Mouse (Mus musculus) heart, postnatal 4 days (tissue): ENCODE data around the gene Rhbdl1. TPM values are rescaled to one million over a fixed set of nuclear protein-coding genes. Genes with fewer than 3 reads are reported as not detected.
A peak's percentile ranks its signal among the peaks of the same experiment; 100 is the strongest.

Source experiments
- DNase-seq: peaks from one replicate; pipeline ENCODE4 v3.0.0; 2021
- total RNA-seq, 2 experiments: library from RNA; stranded (reverse); gene quantifications; 2 replicates each; pipeline ENCODE4 v1.2.3; 2021

Rhbdl1 gene
- total RNA-seq, 2 experiments from 2014 or later = 2.0 to 2.5 TPM

DNA sequence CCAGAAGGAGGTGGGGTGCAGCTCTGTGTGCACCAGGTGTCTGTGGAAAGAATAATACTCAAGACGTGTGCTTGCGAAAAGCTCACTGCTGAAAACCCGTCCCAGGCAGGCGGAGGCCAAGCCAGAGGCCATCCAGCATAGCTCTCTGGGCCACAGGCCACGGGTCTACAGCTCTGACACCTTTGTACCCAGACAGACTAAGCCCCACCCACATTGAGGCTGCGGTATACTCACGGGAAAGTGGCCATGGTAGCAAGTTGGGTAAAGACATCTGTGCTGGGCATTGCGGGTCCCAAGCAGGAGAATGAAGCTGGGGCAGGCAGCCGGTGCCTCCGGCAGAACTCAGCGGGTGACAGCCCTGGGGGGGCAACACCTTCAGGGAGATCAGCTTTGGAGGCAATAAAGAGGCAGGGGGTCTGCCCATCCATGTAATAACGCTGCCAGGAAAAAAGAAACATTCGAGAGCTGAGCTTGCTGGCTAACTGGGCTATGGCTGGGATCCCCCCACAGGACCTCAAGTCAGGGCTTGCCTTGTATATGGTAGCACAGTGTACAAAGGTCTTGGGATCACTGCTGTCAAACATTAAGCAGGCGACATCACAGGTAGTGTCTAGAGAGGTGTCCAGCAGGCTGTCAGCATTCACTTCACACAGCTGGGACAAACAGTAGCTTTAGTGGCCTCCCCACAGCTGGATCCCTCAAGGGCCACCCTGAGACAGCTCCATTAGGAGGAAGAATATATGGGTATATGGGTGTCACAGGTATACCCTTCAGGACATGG, 2.5 kb upstream of the Rhbdl1 start:
- DNase-seq = no peak

GRCm38 (mm10) chr17:25838904-25839303, 1.8 kb upstream of the Rhbdl1 start:
- DNase-seq = no peak

DNA sequence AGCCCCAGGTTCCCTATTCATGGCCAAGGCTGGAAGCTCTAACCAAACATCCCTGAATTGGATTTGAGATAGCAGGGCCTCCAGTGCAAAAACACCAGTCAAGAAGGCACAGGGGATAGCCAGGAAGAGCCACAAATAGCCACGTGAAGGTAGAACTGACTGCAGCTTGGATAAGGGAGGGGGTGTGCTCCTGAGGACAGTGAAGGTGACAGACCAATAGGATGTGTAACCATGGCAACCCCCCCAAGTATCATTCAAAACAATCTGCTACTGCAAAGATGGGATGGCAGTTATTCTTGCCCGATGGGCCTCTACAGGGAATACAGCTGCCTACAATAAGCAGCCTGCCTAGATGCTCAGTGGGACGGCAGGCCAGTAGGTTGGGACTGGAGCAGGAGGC, 438 bp upstream of the Rhbdl1 start:
- no peak for DNase-seq

- DNase-seq = no peak
Measured at GRCm38 (mm10) chr17:25836397-25837075, 559 bp downstream of the Rhbdl1 start.

DNA sequence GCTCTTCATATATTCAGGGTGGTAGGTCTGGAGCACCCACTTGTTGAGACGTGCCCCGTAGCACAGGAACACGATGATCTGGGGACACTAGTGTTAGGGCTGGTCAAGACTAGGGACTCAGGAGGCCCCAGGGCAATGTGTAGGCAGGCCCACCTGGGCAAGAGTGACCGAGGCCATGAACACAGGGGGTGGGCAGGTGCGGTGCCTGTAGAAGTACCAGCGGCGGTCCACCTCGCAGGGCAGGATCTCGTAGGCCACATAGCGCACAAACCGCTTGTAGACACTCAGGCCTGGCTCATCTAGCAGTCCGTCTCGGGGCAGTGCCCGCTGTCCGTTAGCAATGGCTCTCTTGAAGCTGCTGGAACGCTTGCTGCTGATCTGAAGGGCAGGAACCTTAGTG, 1.3 kb downstream of the Rhbdl1 start:
- no peak for DNase-seq

DNA sequence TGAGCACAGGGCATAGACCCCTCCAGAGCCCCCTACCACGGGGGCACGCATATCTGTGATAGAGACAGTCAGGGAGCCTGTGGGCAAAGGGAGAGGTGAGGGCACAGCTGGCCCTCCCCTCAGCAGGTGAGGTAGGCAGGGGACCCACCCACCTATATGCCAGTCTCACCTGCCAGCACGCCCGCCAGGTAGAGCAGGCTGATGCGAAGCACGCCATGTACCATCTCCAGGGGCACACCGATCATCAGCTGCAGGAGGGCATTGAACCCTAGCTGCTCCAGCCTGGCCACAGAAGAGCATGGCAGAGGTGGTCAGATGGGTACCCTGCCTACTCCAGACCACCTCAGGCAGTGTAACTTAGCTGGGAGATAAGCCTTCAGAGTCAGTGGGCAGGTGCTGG, 1.8 kb downstream of the Rhbdl1 start:
- DNase-seq = no peak

DNA sequence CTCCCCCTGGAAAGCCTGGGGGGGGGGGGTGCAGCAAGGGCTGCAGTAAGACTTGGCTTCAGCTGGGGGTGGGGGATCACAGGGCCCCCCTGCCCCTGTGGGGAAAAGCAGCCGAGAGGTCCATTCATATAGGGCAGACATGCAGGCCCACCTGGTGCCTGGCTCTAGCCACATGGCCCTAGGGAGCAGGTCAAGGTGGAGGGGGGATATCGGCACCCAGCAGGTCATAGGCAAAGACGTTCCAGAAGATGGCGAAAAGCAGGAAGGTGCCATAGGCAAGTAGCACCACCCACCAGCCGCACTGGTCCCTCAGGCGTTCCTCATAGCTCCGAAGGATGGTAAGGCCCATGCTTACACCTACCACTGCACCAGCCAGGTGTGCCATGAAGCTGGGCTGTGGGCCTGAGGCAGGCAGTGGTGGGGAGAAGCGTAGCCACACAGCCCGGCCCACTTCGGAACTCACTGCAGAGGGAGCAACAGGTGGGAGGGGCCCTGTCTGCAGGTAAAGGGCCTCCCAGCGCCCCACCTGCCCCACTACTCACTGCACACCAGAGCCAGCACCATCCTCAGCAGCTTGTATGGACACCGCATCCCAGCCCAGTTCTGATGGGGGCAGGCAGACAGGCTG, 2.4 kb downstream of the Rhbdl1 start:
- no peak for DNase-seq

- DNase-seq = peak; percentile 49
Measured at GRCm38 (mm10) chr17:25833961-25834594, 3.0 kb downstream of the Rhbdl1 start.

DNA sequence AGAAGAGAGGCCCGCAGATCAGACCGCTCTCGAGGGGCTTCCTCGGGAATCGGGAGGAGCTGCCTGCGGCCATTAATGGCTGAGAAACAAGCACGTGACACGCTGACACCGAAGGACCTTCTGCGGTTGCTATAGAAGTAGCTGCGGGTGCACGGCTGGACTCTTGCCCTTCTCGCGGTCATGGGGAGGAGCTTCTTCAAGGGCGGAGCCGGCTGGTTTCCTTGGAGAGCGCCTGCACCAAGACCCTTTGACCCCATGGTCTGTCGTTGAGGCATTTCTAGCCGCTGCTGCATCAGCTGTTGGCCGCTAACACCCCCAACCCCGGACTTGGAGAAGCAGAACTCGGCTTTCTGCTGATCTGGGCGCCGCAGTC, 3.8 kb downstream of the Rhbdl1 start, which contains the start of gene Stub1:
Gene Stub1 (minus strand): TSS at position 114 of the 373 bp plus-strand sequence.
- peak; percentile 94 for DNase-seq

GRCm38 (mm10) chr17:25832436-25833290, 4.4 kb downstream of the Rhbdl1 start:
- peak; percentile 100 for DNase-seq

DNA sequence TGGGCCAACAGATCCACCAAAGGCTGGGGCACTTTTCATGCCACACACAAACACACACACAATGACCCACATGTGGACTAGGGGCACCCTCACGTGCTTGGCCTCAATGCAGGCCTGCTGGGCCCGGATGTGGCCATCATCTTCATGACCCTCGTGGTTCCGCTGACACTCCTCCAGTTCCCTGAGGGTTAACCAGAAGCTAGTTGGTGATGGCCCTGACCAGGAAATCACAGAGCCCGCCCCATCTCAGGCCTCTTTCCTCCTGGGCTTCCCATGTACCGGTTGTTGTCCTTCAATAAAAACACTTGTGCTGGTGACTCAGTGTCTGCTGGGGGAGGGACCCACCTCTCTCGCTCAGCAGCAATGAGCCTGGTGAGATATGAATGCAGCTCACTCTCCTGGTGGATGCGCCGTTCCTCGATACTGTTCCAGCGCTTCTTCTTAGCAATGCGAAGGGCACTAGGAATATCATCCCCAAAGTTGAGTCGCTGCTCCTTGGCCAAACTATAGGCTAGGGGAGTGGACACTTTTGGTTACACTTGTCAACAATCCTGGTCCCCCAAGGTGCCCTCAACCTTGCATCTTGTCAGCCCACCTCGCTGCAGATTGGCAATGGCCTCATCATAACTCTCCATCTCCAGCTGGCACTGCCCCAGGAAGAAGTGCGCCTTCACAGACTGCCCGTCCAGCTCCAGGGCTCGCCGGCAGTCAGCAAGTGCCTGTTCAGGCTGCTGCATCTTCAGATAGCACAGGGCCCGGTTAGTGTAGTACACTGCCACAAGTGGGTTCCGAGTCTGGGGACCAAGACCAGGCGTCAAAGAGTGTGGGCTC, 5.4 kb downstream of the Rhbdl1 start:
- peak; percentile 47 for DNase-seq

DNA sequence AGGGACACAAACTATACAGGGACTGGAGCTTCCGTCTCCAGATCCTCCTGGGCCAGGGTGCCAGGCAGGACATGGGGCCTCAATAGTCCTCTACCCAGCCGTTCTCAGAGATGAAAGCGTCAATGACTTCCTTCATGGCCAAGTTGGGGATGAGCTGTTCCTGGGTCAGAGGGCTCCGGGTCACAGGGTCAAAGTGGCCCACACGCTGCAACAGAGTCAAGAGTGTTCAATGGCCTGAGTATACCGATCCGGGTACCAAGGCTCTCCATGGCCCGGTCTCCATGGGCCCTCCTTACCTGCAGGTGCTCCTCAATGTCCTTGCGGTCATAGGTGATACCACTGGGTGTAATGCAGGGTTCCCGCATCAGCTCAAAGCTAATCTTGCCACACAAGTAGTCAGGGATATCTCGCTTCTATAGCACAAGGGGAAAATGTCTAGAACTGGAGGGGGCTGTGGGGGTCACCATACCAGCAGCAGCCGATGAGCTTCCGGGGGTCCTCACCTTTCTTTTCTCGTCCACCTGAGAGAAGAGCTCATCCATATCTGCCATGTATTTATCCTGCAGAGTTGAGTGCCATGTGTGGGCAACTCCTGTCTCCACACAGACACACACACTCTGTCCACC, 6.2 kb downstream of the Rhbdl1 start:
- DNase-seq = no peak

- DNase-seq = no peak
Measured at GRCm38 (mm10) chr17:25830200-25830753, 6.8 kb downstream of the Rhbdl1 start.

GRCm38 (mm10) chr17:25829558-25830017, 7.5 kb downstream of the Rhbdl1 start:
- DNase-seq = no peak

GRCm38 (mm10) chr17:25828712-25829557, 8.2 kb downstream of the Rhbdl1 start, which contains the start of gene Jmjd8:
Jmjd8 (plus strand) TSS chr17:25828867.
- DNase-seq = peak; percentile 78

DNA sequence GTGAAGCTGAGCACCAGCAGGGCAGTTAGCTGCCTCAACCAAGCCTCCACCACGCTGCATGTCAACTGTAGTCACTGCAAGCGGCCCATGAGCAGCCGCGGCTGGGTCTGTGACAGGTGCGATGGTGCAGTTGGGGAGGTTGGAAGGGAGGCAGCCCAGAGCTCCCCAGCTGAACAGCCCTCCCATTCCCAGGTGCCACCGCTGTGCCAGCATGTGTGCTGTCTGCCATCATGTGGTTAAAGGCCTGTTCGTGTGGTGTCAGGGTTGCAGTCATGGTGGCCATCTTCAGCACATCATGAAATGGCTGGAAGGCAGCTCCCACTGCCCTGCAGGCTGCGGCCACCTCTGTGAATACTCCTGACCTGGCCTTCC, 8.9 kb downstream of the Rhbdl1 start:
- no peak for DNase-seq

- no peak for DNase-seq
Measured at GRCm38 (mm10) chr17:25827546-25828222, 9.4 kb downstream of the Rhbdl1 start.

GRCm38 (mm10) chr17:25827011-25827410, 10.1 kb downstream of the Rhbdl1 start:
- no peak for DNase-seq
